8 mouse cellular contexts compared by ENCODE assay signal in genomic region chr11:40694311-40695087, GRCm38 (mm10). TPM values are rescaled to one million over a fixed set of nuclear protein-coding genes. Genes with fewer than 3 reads are reported as not detected.
A peak's percentile ranks its signal among the peaks of the same experiment; 100 is the strongest.
DNase-seq lines count a peak whose midpoint lies in the region; ATAC-seq and TF ChIP-seq lines count a peak whose summit lies in the region.

No protein-coding gene starts in this region.

- H3K9ac ChIP-seq in embryonic facial prominence, embryonic 15.5 days: peak overlapping the region; percentile 55
- peak overlapping the region; percentile 90 for H3K9ac ChIP-seq in heart, embryonic 13.5 days
- H3K9ac ChIP-seq in kidney, postnatal 0 days (ENCODE audit: low read depth, low read length): peak overlapping the region; percentile 75
- peak overlapping the region; percentile 64 for H3K9ac ChIP-seq in liver, embryonic 15.5 days
- peak overlapping the region; percentile 81 for H3K9ac ChIP-seq in neural tube, embryonic 13.5 days

- peak overlapping the region; percentile 85 for H3K27ac ChIP-seq in bone marrow, adult 2 months (ENCODE audit: control insufficient read depth, insufficient read depth, low read depth, low read length, poor library complexity)
- H3K27ac ChIP-seq in embryonic facial prominence, embryonic 15.5 days (replicated peaks): peak overlapping the region; percentile 97
- H3K27ac ChIP-seq in heart, embryonic 13.5 days (replicated peaks): peak overlapping the region; percentile 98
- peak overlapping the region; percentile 93 for H3K27ac ChIP-seq in kidney, postnatal 0 days
- H3K27ac ChIP-seq in liver, embryonic 15.5 days (replicated peaks): peak overlapping the region; percentile 91
- peak overlapping the region; percentile 94 for H3K27ac ChIP-seq in neural tube, embryonic 13.5 days (replicated peaks)
- peak overlapping the region; percentile 90 for H3K27ac ChIP-seq in testis, adult 2 months (ENCODE audit: control insufficient read depth, insufficient read depth, low read depth, low read length)

- DNase-seq in CD4-positive, CD25-positive, alpha-beta regulatory T cell, adult 2 months (ENCODE audit: low read depth, low spot score): peak; percentile 80
- DNase-seq in kidney, postnatal 0 days (ENCODE audit: low spot score): peak; percentile 91

- H3K4me2 ChIP-seq in embryonic facial prominence, embryonic 15.5 days (replicated peaks): peak overlapping the region; percentile 81
- peak overlapping the region; percentile 98 for H3K4me2 ChIP-seq in heart, embryonic 13.5 days
- H3K4me2 ChIP-seq in kidney, postnatal 0 days (ENCODE audit: low read length): peak overlapping the region; percentile 92
- H3K4me2 ChIP-seq in liver, embryonic 15.5 days: peak overlapping the region; percentile 95
- H3K4me2 ChIP-seq in neural tube, embryonic 13.5 days: peak overlapping the region; percentile 94

- H3K36me3 ChIP-seq in embryonic facial prominence, embryonic 15.5 days: no peaks in the 10 kb centered on the region
- H3K36me3 ChIP-seq in heart, embryonic 13.5 days: peaks cover under 1% of the 10 kb centered on the region; the same call in 1 of the 2 replicates
- H3K36me3 ChIP-seq in kidney, postnatal 0 days (ENCODE audit: insufficient read depth, low read length): no peaks in the 10 kb centered on the region
- H3K36me3 ChIP-seq in liver, embryonic 15.5 days (replicated peaks): peaks cover 4% of the 10 kb centered on the region; the same call in 1 of the 2 replicates
- H3K36me3 ChIP-seq in neural tube, embryonic 13.5 days: no peaks in the 10 kb centered on the region
- no peaks in the 10 kb centered on the region for H3K36me3 ChIP-seq in testis, adult 2 months (ENCODE audit: control insufficient read depth, insufficient read depth, low read length)

- H3K4me1 ChIP-seq in bone marrow, adult 2 months (ENCODE audit: control insufficient read depth, insufficient read depth, low read length): peaks cover 8% of the 10 kb centered on the region
- peaks cover 24% of the 10 kb centered on the region for H3K4me1 ChIP-seq in embryonic facial prominence, embryonic 15.5 days
- peaks cover 23% of the 10 kb centered on the region for H3K4me1 ChIP-seq in heart, embryonic 13.5 days
- H3K4me1 ChIP-seq in kidney, postnatal 0 days (replicated peaks; ENCODE audit: insufficient read depth, low read length): peaks cover 9% of the 10 kb centered on the region; the same call in 1 of the 2 replicates
- peaks cover 36% of the 10 kb centered on the region for H3K4me1 ChIP-seq in liver, embryonic 15.5 days (replicated peaks)
- H3K4me1 ChIP-seq in neural tube, embryonic 13.5 days (replicated peaks): peaks cover 41% of the 10 kb centered on the region
- H3K4me1 ChIP-seq in testis, adult 2 months (ENCODE audit: control insufficient read depth, insufficient read depth, low read length): peaks cover 15% of the 10 kb centered on the region

- TF ChIP-seq CTCF in bone marrow, adult 2 months (IDR thresholded peaks at IDR 0.05; ENCODE audit: control insufficient read depth, insufficient read depth, low read length): no peak
- TF ChIP-seq CTCF in kidney, postnatal 0 days (IDR thresholded peaks at IDR 0.05; ENCODE audit: low read depth): no peak
- no peak for TF ChIP-seq CTCF in testis, adult 2 months (IDR thresholded peaks at IDR 0.05; ENCODE audit: control insufficient read depth, insufficient read depth, insufficient replicate concordance, low read depth, low read length)

- under 1% methylated on average over 31 of the region's 31 CpGs for WGBS in bone marrow, adult 2 months
- under 1% methylated on average over 31 of the region's 31 CpGs for WGBS in embryonic facial prominence, embryonic 15.5 days
- under 1% methylated on average over 31 of the region's 31 CpGs for WGBS in heart, embryonic 13.5 days
- under 1% methylated on average over 31 of the region's 31 CpGs for WGBS in kidney, postnatal 0 days
- WGBS in liver, embryonic 15.5 days (ENCODE audit: insufficient replicate concordance): under 1% methylated on average over 31 of the region's 31 CpGs
- WGBS in neural tube, embryonic 13.5 days: under 1% methylated on average over 31 of the region's 31 CpGs

- peak; percentile 46; the same call in 1 of the 2 replicates for ATAC-seq in embryonic facial prominence, embryonic 15.5 days (ENCODE audit: insufficient number of reproducible peaks, low FRiP score, low TSS enrichment, low read depth)
- no peak for ATAC-seq in heart, embryonic 13.5 days (ENCODE audit: extremely low read depth, insufficient number of reproducible peaks, low FRiP score, low TSS enrichment)
- peak; percentile 63 for ATAC-seq in kidney, postnatal 0 days (replicated peaks; ENCODE audit: low FRiP score, low read depth)
- ATAC-seq in liver, embryonic 15.5 days (ENCODE audit: insufficient read depth): no peak
- peak; percentile 55 for ATAC-seq in neural tube, embryonic 13.5 days (ENCODE audit: low read depth)

- no peaks in the 10 kb centered on the region for H3K9me3 ChIP-seq in embryonic facial prominence, embryonic 15.5 days (replicated peaks)
- H3K9me3 ChIP-seq in heart, embryonic 13.5 days: no peaks in the 10 kb centered on the region
- H3K9me3 ChIP-seq in kidney, postnatal 0 days (replicated peaks; ENCODE audit: low read length): no peaks in the 10 kb centered on the region
- no peaks in the 10 kb centered on the region for H3K9me3 ChIP-seq in liver, embryonic 15.5 days (replicated peaks)
- H3K9me3 ChIP-seq in neural tube, embryonic 13.5 days: no peaks in the 10 kb centered on the region

- H3K27me3 ChIP-seq in embryonic facial prominence, embryonic 15.5 days: no peaks in the 10 kb centered on the region
- no peaks in the 10 kb centered on the region for H3K27me3 ChIP-seq in heart, embryonic 13.5 days (replicated peaks)
- H3K27me3 ChIP-seq in kidney, postnatal 0 days (ENCODE audit: insufficient read depth, low read length): no peaks in the 10 kb centered on the region
- no peaks in the 10 kb centered on the region for H3K27me3 ChIP-seq in liver, embryonic 15.5 days
- H3K27me3 ChIP-seq in neural tube, embryonic 13.5 days: no peaks in the 10 kb centered on the region
- H3K27me3 ChIP-seq in testis, adult 2 months (ENCODE audit: control insufficient read depth, insufficient read depth, low read length): no peaks in the 10 kb centered on the region

- peak; percentile 25; the same call in 1 of the 2 replicates for TF ChIP-seq POLR2A in bone marrow, adult 2 months (IDR thresholded peaks at IDR 0.05; ENCODE audit: borderline replicate concordance, control insufficient read depth, low read depth, low read length)
- TF ChIP-seq POLR2A in testis, adult 2 months (IDR thresholded peaks at IDR 0.05; ENCODE audit: control insufficient read depth, low read depth, low read length): peak; percentile 12; the same call in 1 of the 2 replicates

- peak overlapping the region; percentile 73 for H3K4me3 ChIP-seq in bone marrow, adult 2 months (replicated peaks; ENCODE audit: control insufficient read depth, low read depth, low read length)
- peak overlapping the region; percentile 71 for H3K4me3 ChIP-seq in embryonic facial prominence, embryonic 15.5 days (replicated peaks)
- peak overlapping the region; percentile 96 for H3K4me3 ChIP-seq in heart, embryonic 13.5 days
- peak overlapping the region; percentile 94 for H3K4me3 ChIP-seq in kidney, postnatal 0 days (replicated peaks; ENCODE audit: low read depth, low read length)
- peak overlapping the region; percentile 96 for H3K4me3 ChIP-seq in liver, embryonic 15.5 days (replicated peaks)
- H3K4me3 ChIP-seq in neural tube, embryonic 13.5 days: peak overlapping the region; percentile 91
- H3K4me3 ChIP-seq in testis, adult 2 months (ENCODE audit: control insufficient read depth, low read depth, low read length): peak overlapping the region; percentile 93

RNA-seq across cellular contexts. Expression of gene Mat2b, which starts 0.5 kb away (rescaled TPM):
- polyA plus RNA-seq in bone marrow, adult 2 months (2011; ENCODE audit: insufficient read depth, insufficient read length, low replicate concordance, missing spikeins): 28.4 and 34.2 TPM in 2 replicates
- 96.0 and 107 TPM in 2 replicates for polyA plus RNA-seq in embryonic facial prominence, embryonic 15.5 days (2015; fragmentation: Nextera tagmentation; extraction: Ambion mirVana)
- polyA plus RNA-seq in heart, embryonic 13.5 days (2015; fragmentation: Nextera tagmentation; extraction: Ambion mirVana): 106 and 114 TPM in 2 replicates
- 118 and 121 TPM in 2 replicates for polyA plus RNA-seq in kidney, postnatal 0 days (2015; fragmentation: Nextera tagmentation; extraction: Ambion mirVana)
- polyA plus RNA-seq in liver, embryonic 15.5 days (2015; fragmentation: Nextera tagmentation; extraction: Ambion mirVana): 51.1 and 54.3 TPM in 2 replicates
- polyA plus RNA-seq in neural tube, embryonic 13.5 days (2015; fragmentation: Nextera tagmentation; extraction: Ambion mirVana): 68.7 and 72.2 TPM in 2 replicates
- 11.1 and 12.7 TPM in 2 replicates for polyA plus RNA-seq in testis, adult 2 months (2012; rRNA removed)

RNA-seq across cellular contexts. Expression of gene Hmmr, which starts 38.7 kb away (rescaled TPM):
- 23.2 and 23.5 TPM in 2 replicates for polyA plus RNA-seq in bone marrow, adult 2 months (2011; ENCODE audit: insufficient read depth, insufficient read length, low replicate concordance, missing spikeins)
- polyA plus RNA-seq in embryonic facial prominence, embryonic 15.5 days (2015; fragmentation: Nextera tagmentation; extraction: Ambion mirVana): 35.1 and 35.5 TPM in 2 replicates
- 45.6 and 48.9 TPM in 2 replicates for polyA plus RNA-seq in heart, embryonic 13.5 days (2015; fragmentation: Nextera tagmentation; extraction: Ambion mirVana)
- 16.4 and 19.3 TPM in 2 replicates for polyA plus RNA-seq in kidney, postnatal 0 days (2015; fragmentation: Nextera tagmentation; extraction: Ambion mirVana)
- polyA plus RNA-seq in liver, embryonic 15.5 days (2015; fragmentation: Nextera tagmentation; extraction: Ambion mirVana): 48.7 and 55.6 TPM in 2 replicates
- polyA plus RNA-seq in neural tube, embryonic 13.5 days (2015; fragmentation: Nextera tagmentation; extraction: Ambion mirVana): 7.8 and 10.1 TPM in 2 replicates
- polyA plus RNA-seq in testis, adult 2 months (2012; rRNA removed): 5.0 and 6.8 TPM in 2 replicates

RNA-seq across cellular contexts. Expression of gene Nudcd2, which starts 39.0 kb away (rescaled TPM):
- polyA plus RNA-seq in bone marrow, adult 2 months (2011; ENCODE audit: insufficient read depth, insufficient read length, low replicate concordance, missing spikeins): 24.6 and 38.7 TPM in 2 replicates
- 118 and 124 TPM in 2 replicates for polyA plus RNA-seq in embryonic facial prominence, embryonic 15.5 days (2015; fragmentation: Nextera tagmentation; extraction: Ambion mirVana)
- 102 and 106 TPM in 2 replicates for polyA plus RNA-seq in heart, embryonic 13.5 days (2015; fragmentation: Nextera tagmentation; extraction: Ambion mirVana)
- 136 and 147 TPM in 2 replicates for polyA plus RNA-seq in kidney, postnatal 0 days (2015; fragmentation: Nextera tagmentation; extraction: Ambion mirVana)
- polyA plus RNA-seq in liver, embryonic 15.5 days (2015; fragmentation: Nextera tagmentation; extraction: Ambion mirVana): 75.4 and 79.3 TPM in 2 replicates
- 70.9 and 81.8 TPM in 2 replicates for polyA plus RNA-seq in neural tube, embryonic 13.5 days (2015; fragmentation: Nextera tagmentation; extraction: Ambion mirVana)
- polyA plus RNA-seq in testis, adult 2 months (2012; rRNA removed): 9.7 and 15.1 TPM in 2 replicates

Comparison
In these comparisons a context has a peak if more than half of its experiments do, and no peak if none do; other contexts are left out.
1. ATAC-seq: peak in embryonic facial prominence, embryonic 15.5 days (single experiment), kidney, postnatal 0 days (single experiment) and neural tube, embryonic 13.5 days (single experiment); none in heart, embryonic 13.5 days (single experiment) and liver, embryonic 15.5 days (single experiment).
2. Peak in every context shown above with its lines, with median percentiles within 50 percentile points of each other: H3K27ac ChIP-seq, H3K4me3 ChIP-seq, H3K4me2 ChIP-seq and H3K9ac ChIP-seq.